Mouse (Mus musculus) v-Abl transformed pro-B cells (cell line): ENCODE results near the gene Galm.

Experiments used
- in situ Hi-C, 2 experiments: fragments of 400-800 bp; cut with MboI; formaldehyde crosslinking; loops; one replicate each; pipeline ENCODE4 v1.15.1; 2025; ENCODE audit not compliant: unreplicated experiment in 2 of 2

Galm gene

GRCm38 (mm10) chr17:80160454-80160853 lies 33.2 kb downstream of the Galm start:
- in situ Hi-C loops, result no loop called here

- in situ Hi-C loops, result no loop called here
Measured at GRCm38 (mm10) chr17:80163991-80164390, 36.7 kb downstream of the Galm start.

GRCm38 (mm10) chr17:80165741-80166140 lies 38.5 kb downstream of the Galm start:
- in situ Hi-C loops, result no loop called here

- in situ Hi-C loops, result no loop called here
Measured at GRCm38 (mm10) chr17:80166346-80166745, 39.1 kb downstream of the Galm start.

GRCm38 (mm10) chr17:80167436-80167835 lies 40.2 kb downstream of the Galm start:
- in situ Hi-C loops, result no loop called here

- in situ Hi-C loops, result no loop called here
Measured at GRCm38 (mm10) chr17:80167851-80168251, 40.6 kb downstream of the Galm start.

- in situ Hi-C loops, result no loop called here
Measured at GRCm38 (mm10) chr17:80168425-80169182, 41.3 kb downstream of the Galm start.

GRCm38 (mm10) chr17:80169792-80170191 lies 42.5 kb downstream of the Galm start:
- in situ Hi-C loops, result loop anchor here in 1 of 2 experiments (5.0 kb wide), 1 partner anchor 97 kb away; no protein-coding TSS in a partner anchor

GRCm38 (mm10) chr17:80170951-80171350 lies 43.7 kb downstream of the Galm start:
- in situ Hi-C loops, result loop anchor here in 1 of 2 experiments (5.0 kb wide), 1 partner anchor 99 kb away; no protein-coding TSS in a partner anchor

GRCm38 (mm10) chr17:80171948-80172347 lies 44.7 kb downstream of the Galm start:
- in situ Hi-C loops, result loop anchor here in 1 of 2 experiments (5.0 kb wide), 1 partner anchor 100 kb away; no protein-coding TSS in a partner anchor

GRCm38 (mm10) chr17:80172761-80173160 lies 45.5 kb downstream of the Galm start:
- in situ Hi-C loops, result loop anchor here in 1 of 2 experiments (5.0 kb wide), 1 partner anchor 100 kb away; no protein-coding TSS in a partner anchor

- in situ Hi-C loops, result loop anchor here in 1 of 2 experiments (5.0 kb wide), 1 partner anchor 101 kb away; no protein-coding TSS in a partner anchor
Measured at GRCm38 (mm10) chr17:80173708-80174107, 46.4 kb downstream of the Galm start.

GRCm38 (mm10) chr17:80174146-80174545 lies 46.9 kb downstream of the Galm start:
- in situ Hi-C loops, result loop anchor here in 1 of 2 experiments (5.0 kb wide), 1 partner anchor 102 kb away; no protein-coding TSS in a partner anchor

GRCm38 (mm10) chr17:80174699-80175385 lies 47.6 kb downstream of the Galm start:
- in situ Hi-C loops, result loop anchor here in 1 of 2 experiments (5.0 kb wide), 2 partner anchors 103 to 513 kb away; no protein-coding TSS in a partner anchor

GRCm38 (mm10) chr17:80175386-80175739 lies 48.1 kb downstream of the Galm start:
- in situ Hi-C loops, result loop anchor here in 1 of 2 experiments (5.0 kb wide), 1 partner anchor 513 kb away; no protein-coding TSS in a partner anchor

- in situ Hi-C loops, result loop anchor here in 1 of 2 experiments (5.0 kb wide), 1 partner anchor 514 kb away; no protein-coding TSS in a partner anchor
Measured at GRCm38 (mm10) chr17:80175966-80176365, 48.7 kb downstream of the Galm start.

GRCm38 (mm10) chr17:80178846-80179245 lies 51.6 kb downstream of the Galm start:
- in situ Hi-C loops, result loop anchor here in 1 of 2 experiments (5.0 kb wide), 1 partner anchor 517 kb away; no protein-coding TSS in a partner anchor

GRCm38 (mm10) chr17:80179959-80180358 lies 52.7 kb downstream of the Galm start:
- in situ Hi-C loops, result loop anchor here (5.0 to 10.0 kb wide), 4 partner anchors 133 to 518 kb away; no protein-coding TSS in a partner anchor

GRCm38 (mm10) chr17:80180468-80180867 lies 53.2 kb downstream of the Galm start:
- in situ Hi-C loops, result loop anchor here (5.0 to 10.0 kb wide), 4 partner anchors 133 to 518 kb away; no protein-coding TSS in a partner anchor

GRCm38 (mm10) chr17:80183615-80184014 lies 56.3 kb downstream of the Galm start:
- in situ Hi-C loops, result loop anchor here (5.0 to 10.0 kb wide), 4 partner anchors 136 to 521 kb away; no protein-coding TSS in a partner anchor

GRCm38 (mm10) chr17:80193075-80193474 lies 65.8 kb downstream of the Galm start:
- in situ Hi-C loops, result no loop called here
